Mouse (Mus musculus) monocyte, adult 59 days (primary cell): ENCODE results near the gene Ypel4. TPM values are rescaled to one million over a fixed set of nuclear protein-coding genes. Genes with fewer than 3 reads are reported as not detected.

Experiments
- total RNA-seq, 2 experiments: library from RNA; stranded (reverse); gene quantifications; one replicate each; pipeline ENCODE4 v1.2.4; 2023

Gene Ypel4
- not detected for total RNA-seq

DNA sequence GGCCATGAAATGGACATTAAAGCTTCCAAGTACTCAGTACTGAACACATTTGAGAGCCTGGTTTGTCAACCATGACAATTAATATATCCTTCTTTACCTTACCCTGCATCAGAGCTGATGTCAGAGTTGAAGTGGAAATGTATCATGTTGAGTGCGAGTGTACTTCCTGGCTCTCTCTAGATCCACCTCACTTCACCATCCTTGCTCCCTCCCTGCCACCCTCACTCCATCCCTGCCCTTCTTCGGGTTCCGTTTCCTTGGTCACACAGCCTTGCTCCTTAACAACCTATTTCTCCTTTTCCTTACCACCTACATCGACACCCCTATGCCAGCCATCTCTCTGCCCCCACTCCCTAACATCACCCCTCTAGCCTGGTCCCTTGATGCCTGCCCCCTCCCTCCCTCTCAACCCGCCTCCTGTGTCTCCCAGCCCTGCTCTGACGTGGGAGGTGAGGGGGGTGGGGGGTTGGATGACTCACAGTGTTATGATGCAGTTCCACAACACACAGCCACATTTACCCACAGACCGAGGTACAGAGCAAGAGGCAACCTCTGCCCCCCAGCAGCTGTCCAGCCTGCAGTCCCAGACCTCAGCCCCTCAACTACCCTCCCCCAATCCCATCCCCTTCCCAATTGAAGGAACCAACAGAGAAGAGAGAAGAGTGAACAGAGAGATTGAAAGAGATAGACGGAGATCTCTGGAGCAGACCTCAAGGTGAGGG lies at the start of gene Ypel4:
Ypel4 (plus strand) TSS at position 480 of the 722 bp plus-strand sequence.

DNA sequence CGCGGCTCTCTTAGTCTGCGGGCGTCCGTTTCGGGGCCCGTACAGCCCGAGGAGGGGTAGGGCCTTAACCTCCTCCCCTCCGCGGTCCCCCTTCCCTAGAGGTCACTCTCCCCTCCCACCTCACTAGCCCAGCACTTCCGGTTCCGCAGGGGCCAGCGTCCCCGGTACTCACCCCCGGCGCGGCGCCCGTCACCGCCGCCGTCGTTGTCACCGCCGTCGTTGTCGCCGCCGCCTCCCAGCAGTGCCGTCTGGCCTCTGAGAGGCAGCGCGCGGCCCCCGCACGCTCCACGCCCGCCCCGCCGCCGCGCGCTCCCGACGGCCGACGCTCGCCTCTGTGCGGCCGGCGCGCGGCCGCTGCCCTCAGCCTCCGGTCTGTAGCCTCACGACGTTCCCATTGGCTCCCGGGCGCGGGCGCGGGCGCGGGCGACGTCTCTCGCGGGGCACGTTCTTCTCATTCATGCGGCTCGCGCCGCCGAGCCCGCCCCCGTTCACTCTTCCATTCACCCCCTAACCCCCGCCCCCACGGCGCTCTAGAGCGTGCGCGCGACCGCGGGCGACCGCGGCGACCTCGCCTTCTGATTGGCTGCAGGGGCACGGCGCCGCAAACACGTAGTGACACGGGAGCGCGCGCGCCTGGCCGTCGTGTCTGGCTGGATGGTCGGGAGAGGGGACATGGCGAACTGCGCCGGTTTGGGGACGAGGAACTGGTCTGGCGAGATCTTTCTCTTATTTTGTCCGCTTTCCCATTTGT lies 18.9 kb upstream of the Ypel4 start, which contains the start of gene Zdhhc5:
Zdhhc5 (minus strand) TSS at position 370 of the 751 bp plus-strand sequence.

GRCm38 (mm10) chr2:84727172-84727858 lies 6.5 kb upstream of the Ypel4 start, which contains the start of gene Clp1:
Gene Clp1, minus strand, starts transcription at chr2:84727350.

GRCm38 (mm10) chr2:84743561-84743960 lies 9.7 kb downstream of the Ypel4 start, which contains the start of gene Gm19426:
Gene Gm19426, minus strand, starts transcription at chr2:84743655.

DNA sequence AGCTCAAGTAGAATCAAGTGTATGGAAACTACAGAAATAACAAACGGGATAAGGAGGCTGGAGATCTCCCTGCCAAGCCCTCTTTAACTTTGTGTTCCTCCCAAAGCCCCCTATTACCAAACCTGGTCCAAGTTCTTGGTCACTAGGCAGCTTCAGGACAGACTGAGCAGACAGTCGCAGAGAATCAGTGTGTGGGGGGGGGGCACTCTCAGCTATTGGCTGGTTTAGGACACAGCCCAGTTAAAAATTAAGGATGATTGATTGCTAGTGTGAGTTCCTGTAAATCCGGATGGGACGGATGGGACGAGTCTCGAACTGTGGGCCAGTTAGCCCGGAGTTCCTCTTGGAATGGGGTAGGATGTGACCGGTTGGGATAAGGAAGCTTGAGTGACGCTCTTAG lies 41.4 kb downstream of the Ypel4 start, which contains the start of gene Serping1:
Serping1 (minus strand) TSS at position 204 of the 400 bp plus-strand sequence.

Other genes starting within 250 kb of the Ypel4 start
- gene Ctnnd1, start 83.3 kb upstream of the Ypel4 start, total RNA-seq = 10 to 100 TPM; 63.0 to 73.0 TPM
- under 1 TPM; 0.21 TPM for gene Btbd18, start 75.0 kb upstream of the Ypel4 start, total RNA-seq
- 10 to 100 TPM; 22.3 to 23.7 TPM for gene Selenoh, start 63.3 kb upstream of the Ypel4 start, total RNA-seq
- not detected for gene Gm28635, start 56.0 kb upstream of the Ypel4 start, total RNA-seq
- gene Med19, start 55.7 kb upstream of the Ypel4 start, total RNA-seq = 1 to 10 TPM; 8.4 to 8.7 TPM
- 10 to 100 TPM; 23.2 to 24.2 TPM for gene Tmx2, start 54.9 kb upstream of the Ypel4 start, total RNA-seq
- 10 to 100 TPM; 41.6 to 44.0 TPM for gene Zdhhc5, start 18.9 kb upstream of the Ypel4 start, total RNA-seq
- 10 to 100 TPM; 12.3 to 14.4 TPM for gene Clp1, start 6.7 kb upstream of the Ypel4 start, total RNA-seq
- not detected for gene Gm19426, start 9.6 kb downstream of the Ypel4 start, total RNA-seq
- 1 to 10 TPM in 1 of 2 experiments, under 1 TPM in 1; 0.39 to 2.2 TPM for gene Serping1, start 41.4 kb downstream of the Ypel4 start, total RNA-seq
- gene Ube2l6, start 64.8 kb downstream of the Ypel4 start, total RNA-seq = 10 to 100 TPM; 27.3 to 35.8 TPM
- gene Smtnl1, start 88.6 kb downstream of the Ypel4 start, total RNA-seq = not detected
- 10 to 100 TPM in 1 of 2 experiments, 1 to 10 TPM in 1; 10.0 to 12.7 TPM for gene Timm10, start 92.9 kb downstream of the Ypel4 start, total RNA-seq
- gene Slc43a1, start 104.8 kb downstream of the Ypel4 start, total RNA-seq = 1 to 10 TPM in 1 of 2 experiments, under 1 TPM in 1; 0.16 to 1.1 TPM
- gene Rtn4rl2, start 152.7 kb downstream of the Ypel4 start, total RNA-seq = not detected
- gene Slc43a3, start 202.5 kb downstream of the Ypel4 start, total RNA-seq = 1 to 10 TPM; 5.6 to 7.0 TPM
- 1 to 10 TPM; 1.0 to 5.5 TPM for gene Prg2, start 246.4 kb downstream of the Ypel4 start, total RNA-seq